Mouse (Mus musculus) lung, postnatal 0 days (tissue): Measurements from ENCODE around the gene Trp53i11. TPM values are rescaled to one million over a fixed set of nuclear protein-coding genes. Genes with fewer than 3 reads are reported as not detected.
A peak's percentile ranks its signal among the peaks of the same experiment; 100 is the strongest.

ENCODE experiments used
- ATAC-seq: fragments of 200-750 bp; cut with Nextera tagmentation; 2 replicates; pipeline ENCODE4 v1.8.0; 2017; ENCODE audit warnings: moderate library complexity
- DNase-seq: peaks from one replicate; pipeline ENCODE4 v3.0.0-alpha.2; 2016; ENCODE audit warnings: low spot score
- H3K27ac ChIP-seq: fragments of 300-500 bp; sonication (generic); 2 replicates; pipeline ENCODE4 v1.5.1; 2014; ENCODE audit warnings: antibody characterized with exemption, mild to moderate bottlenecking, low read length, mixed read lengths
- H3K27me3 ChIP-seq: fragments of 300-500 bp; sonication (generic); replicated peaks from 2 replicates; pipeline ENCODE4 v1.6.1; 2014; ENCODE audit warnings: low read length, mixed read lengths; ENCODE audit not compliant: insufficient read depth
- H3K36me3 ChIP-seq: fragments of 300-500 bp; sonication (generic); 2 replicates; pipeline ENCODE4 v1.6.1; 2014; ENCODE audit warnings: low read length, mixed read lengths; ENCODE audit not compliant: insufficient read depth
- H3K4me1 ChIP-seq: fragments of 300-500 bp; sonication (generic); 2 replicates; pipeline ENCODE4 v1.6.1; 2014; ENCODE audit warnings: antibody characterized with exemption, low read depth, low read length, mixed read lengths; ENCODE audit not compliant: insufficient read depth
- H3K4me2 ChIP-seq: fragments of 300-500 bp; sonication (generic); replicated peaks from 2 replicates; pipeline ENCODE4 v1.6.1; 2014; ENCODE audit warnings: low read depth, mild to moderate bottlenecking, low read length, moderate library complexity, mixed read lengths
- H3K4me3 ChIP-seq: fragments of 300-500 bp; sonication (generic); 2 replicates; pipeline ENCODE4 v1.5.1; 2014; ENCODE audit warnings: low read depth, low read length
- H3K9ac ChIP-seq: fragments of 300-500 bp; sonication (generic); replicated peaks from 2 replicates; pipeline ENCODE4 v1.6.1; 2014; ENCODE audit warnings: low read depth, mild to moderate bottlenecking
- H3K9me3 ChIP-seq: fragments of 300-500 bp; sonication (generic); 2 replicates; pipeline ENCODE4 v1.6.1; 2016; ENCODE audit warnings: low read length, mixed read lengths
- CTCF ChIP-seq: IDR thresholded peaks from 2 replicates; pipeline ENCODE4 v1.5.1; 2016; ENCODE audit warnings: antibody characterized with exemption, mild to moderate bottlenecking
- EP300 ChIP-seq: IDR thresholded peaks from 2 replicates; pipeline ENCODE4 v1.6.1; 2016; ENCODE audit warnings: antibody characterized with exemption, mild to moderate bottlenecking, control low read depth
- WGBS: fragments of 180-500 bp; shearing (Covaris S2); extraction: QIAGEN DNeasy Blood & Tissue Kit; methylation state at CpG from one replicate; pipeline ENCODE4 v1.1.7; 2014; 5-methylcytosine and 5-hydroxymethylcytosine counted together
- polyA plus RNA-seq: library from polyadenylated mRNA; unstranded; fragments of >200 nt; fragmentation: Nextera tagmentation; extraction: Ambion mirVana; gene quantifications from 2 replicates; pipeline ENCODE4 v1.2.1, GENCODE M21; 2015

Gene Trp53i11
- polyA plus RNA-seq, 1 experiment from 2014 or later = 21.1 TPM

DNA sequence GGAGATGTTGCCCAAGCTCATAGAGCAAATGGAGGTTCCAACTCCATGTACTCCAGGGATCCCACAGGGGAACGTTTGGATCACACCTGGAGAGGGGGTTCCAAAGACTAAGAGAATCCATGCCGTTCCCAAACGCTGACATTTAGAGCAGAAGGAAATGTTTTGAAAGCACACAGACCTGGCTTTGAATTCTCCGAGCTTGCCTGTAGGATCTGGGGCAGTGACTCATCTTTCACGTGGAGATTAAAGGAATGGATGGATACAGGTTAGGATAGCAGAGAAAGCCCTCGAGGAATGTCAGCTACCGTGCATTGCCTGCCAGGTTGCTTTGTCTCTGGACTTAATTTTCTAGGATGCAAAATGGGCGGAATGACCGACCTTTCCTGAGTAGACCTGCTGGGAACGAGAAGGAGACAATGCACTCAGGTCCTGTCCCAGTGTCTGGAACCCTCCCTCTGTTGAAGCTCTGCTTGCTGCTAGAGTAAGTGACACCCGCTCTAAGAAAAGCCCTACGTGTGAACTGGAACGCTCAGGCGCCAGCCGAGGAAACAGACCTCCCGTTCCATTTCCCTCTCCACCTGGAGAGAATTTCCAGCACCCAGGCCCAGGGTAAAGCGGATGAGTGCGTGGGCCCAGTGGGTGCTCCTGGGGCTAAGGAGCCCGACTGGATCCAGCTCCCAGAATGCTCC is 17.0 kb upstream of the Trp53i11 start:
- Histone ChIP-seq H3K4me2 (no peak overlapping the region), H3K4me1 (no peaks in the 10 kb centered on the region), H3K9ac (no peak overlapping the region), H3K27me3 (no peaks in the 10 kb centered on the region), H3K27ac (no peak overlapping the region), H3K4me3 (no peak overlapping the region), H3K36me3 (no peaks in the 10 kb centered on the region), H3K9me3 (no peaks in the 10 kb centered on the region)
- WGBS = 63% methylated on average over 19 of the region's 19 CpGs
- ATAC-seq (no peak), DNase-seq (no peak)
- TF ChIP-seq CTCF (no peak), EP300 (no peak)

DNA sequence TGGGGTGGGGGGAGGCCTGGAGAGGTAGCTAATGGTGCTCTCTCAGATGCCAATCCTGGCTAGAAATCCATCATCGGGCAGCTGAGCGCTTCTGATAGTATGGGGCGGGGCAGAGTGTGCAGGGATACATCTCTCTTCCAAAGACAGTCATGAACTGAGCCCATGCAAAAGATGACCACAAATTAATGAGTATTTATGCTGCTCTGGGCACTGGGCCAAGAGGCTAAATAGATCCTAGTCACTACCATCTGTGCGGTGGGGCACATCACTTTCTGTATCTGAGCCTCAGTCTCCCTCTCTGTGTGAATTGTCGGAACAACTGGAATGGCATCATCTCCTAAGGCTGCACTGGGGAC is 16.5 kb upstream of the Trp53i11 start:
- DNase-seq (no peak), ATAC-seq (no peak)
- no peaks in the 10 kb centered on the region for H3K4me1 ChIP-seq
- 52% methylated on average over 5 of the region's 5 CpGs for WGBS
- no peak overlapping the region for H3K4me2 ChIP-seq
- H3K9me3 ChIP-seq = no peaks in the 10 kb centered on the region
- no peaks in the 10 kb centered on the region for H3K27me3 ChIP-seq
- TF ChIP-seq EP300 (no peak), CTCF (no peak)
- H3K4me3 ChIP-seq = no peak overlapping the region
- no peak overlapping the region for H3K27ac ChIP-seq
- no peak overlapping the region for H3K9ac ChIP-seq
- no peaks in the 10 kb centered on the region for H3K36me3 ChIP-seq

DNA sequence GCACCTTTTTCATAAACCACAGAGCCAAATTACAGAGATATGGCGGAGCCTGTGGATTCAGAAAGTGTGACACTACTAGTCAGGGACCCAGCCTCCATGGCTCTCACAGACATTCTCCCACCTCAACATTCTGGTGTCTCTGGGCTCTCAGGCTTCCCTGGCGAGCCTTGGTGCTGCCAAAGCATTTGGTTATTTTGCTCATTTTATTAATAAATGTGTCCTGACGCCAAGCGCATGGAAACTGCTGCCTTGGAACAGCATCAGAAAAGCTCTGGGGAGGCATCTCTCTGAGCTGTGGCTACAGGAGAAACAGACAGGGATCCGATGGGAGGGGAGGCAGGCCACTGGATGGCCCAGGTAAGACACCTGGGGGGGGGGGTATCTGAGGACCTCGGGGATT is 15.4 kb upstream of the Trp53i11 start:
- no peak overlapping the region for H3K4me2 ChIP-seq
- H3K27me3 ChIP-seq = no peaks in the 10 kb centered on the region
- H3K4me1 ChIP-seq = peaks cover 5% of the 10 kb centered on the region; the same call in 1 of the 2 replicates
- DNase-seq (no peak), ATAC-seq (no peak)
- TF ChIP-seq EP300 = no peak
- no peak for TF ChIP-seq CTCF
- no peak overlapping the region for H3K9ac ChIP-seq
- no peak overlapping the region for H3K4me3 ChIP-seq
- no peaks in the 10 kb centered on the region for H3K36me3 ChIP-seq
- H3K9me3 ChIP-seq = no peaks in the 10 kb centered on the region
- 76% methylated on average over 6 of the region's 6 CpGs for WGBS
- no peak overlapping the region for H3K27ac ChIP-seq

DNA sequence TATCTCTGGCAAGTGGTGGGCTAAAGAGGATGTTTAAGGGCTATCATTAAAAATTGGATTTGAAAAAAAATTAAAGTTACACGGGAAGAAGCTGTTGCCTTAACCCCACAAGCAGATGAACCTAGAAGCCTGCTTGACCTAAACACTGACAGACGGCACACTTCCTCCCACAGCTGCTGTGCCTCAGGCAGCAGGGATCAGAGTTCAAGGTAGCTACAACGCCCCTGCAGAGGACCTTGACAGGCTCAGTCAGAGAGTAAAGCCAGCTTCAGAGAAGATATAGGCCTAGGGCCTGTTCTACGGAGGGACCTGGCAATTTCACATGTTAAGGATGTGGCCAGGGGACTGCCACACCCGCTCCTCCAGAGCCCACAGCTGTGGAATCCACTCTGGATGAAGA is 14.9 kb upstream of the Trp53i11 start:
- no peaks in the 10 kb centered on the region for H3K27me3 ChIP-seq
- no peak for ATAC-seq

DNA sequence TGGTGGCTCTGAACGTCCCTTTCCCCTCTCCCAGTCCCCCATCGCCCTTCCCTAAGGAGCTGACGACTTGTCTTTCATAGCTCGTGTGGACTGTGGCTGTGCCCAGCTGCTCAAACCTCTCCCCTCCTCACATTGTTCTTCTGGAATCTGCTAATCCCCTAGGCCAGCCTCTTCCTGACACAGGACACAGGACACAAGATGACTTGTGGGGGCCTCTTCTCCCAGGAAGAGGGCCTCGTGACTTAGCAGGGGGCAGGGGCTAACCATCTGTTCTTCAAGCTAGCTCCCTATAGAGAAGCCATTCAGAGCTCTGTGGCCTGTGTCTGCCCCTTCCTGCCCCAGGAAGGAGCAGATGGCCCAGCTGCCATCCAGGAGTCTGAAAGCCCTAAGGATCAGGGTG is 13.2 kb upstream of the Trp53i11 start:
- H3K4me3 ChIP-seq = no peak overlapping the region
- H3K36me3 ChIP-seq = no peaks in the 10 kb centered on the region
- no peak for TF ChIP-seq EP300
- no peak for TF ChIP-seq CTCF
- H3K9me3 ChIP-seq = no peaks in the 10 kb centered on the region
- H3K4me1 ChIP-seq = peaks cover 10% of the 10 kb centered on the region; the same call in 1 of the 2 replicates
- no peak overlapping the region for H3K9ac ChIP-seq
- no peak overlapping the region for H3K27ac ChIP-seq
- ATAC-seq (no peak), DNase-seq (no peak)
- no peak overlapping the region for H3K4me2 ChIP-seq
- H3K27me3 ChIP-seq = no peaks in the 10 kb centered on the region
- WGBS = 40% methylated on average over 5 of the region's 5 CpGs

More for the DNA sequence above, 14.9 kb upstream of the Trp53i11 start:
- Histone ChIP-seq H3K4me3 (no peak overlapping the region), H3K36me3 (no peaks in the 10 kb centered on the region), H3K4me2 (no peak overlapping the region), H3K4me1 (peaks cover 10% of the 10 kb centered on the region; the same call in 1 of the 2 replicates), H3K27ac (no peak overlapping the region), H3K9me3 (no peaks in the 10 kb centered on the region), H3K9ac (no peak overlapping the region)
- TF ChIP-seq EP300 (no peak), CTCF (no peak)
- DNase-seq = no peak
- WGBS = 48% methylated on average over 5 of the region's 5 CpGs

DNA sequence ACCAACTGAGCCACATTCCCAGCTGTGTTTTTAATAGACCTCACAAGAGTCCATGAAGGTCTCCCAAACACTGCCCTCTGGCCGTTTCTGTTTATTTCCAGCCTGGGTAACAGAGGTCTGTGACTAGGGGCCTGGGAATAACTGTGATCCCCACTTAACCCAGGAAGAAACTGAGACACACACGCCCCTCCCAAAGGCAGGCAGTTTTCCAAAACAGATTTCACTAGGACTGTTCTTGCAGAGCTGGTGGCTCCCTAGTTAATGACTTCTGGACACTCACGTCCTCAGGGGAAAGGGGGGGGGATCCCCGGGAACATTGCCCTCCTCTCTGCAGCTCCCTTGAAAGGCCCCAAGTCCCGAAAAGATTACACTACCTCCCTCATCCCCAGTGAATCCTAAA is 12.1 kb upstream of the Trp53i11 start:
- peaks cover 5% of the 10 kb centered on the region; the same call in 1 of the 2 replicates for H3K27me3 ChIP-seq
- WGBS = 36% methylated on average over 5 of the region's 5 CpGs

More for the DNA sequence above, 12.1 kb upstream of the Trp53i11 start:
- no peaks in the 10 kb centered on the region for H3K9me3 ChIP-seq
- peak; percentile 40; the same call in 1 of the 2 replicates for ATAC-seq
- peaks cover 13% of the 10 kb centered on the region; the same call in 1 of the 2 replicates for H3K4me1 ChIP-seq
- TF ChIP-seq EP300 = no peak
- no peak for TF ChIP-seq CTCF
- H3K4me2 ChIP-seq = no peak overlapping the region
- H3K36me3 ChIP-seq = no peaks in the 10 kb centered on the region
- no peak overlapping the region for H3K9ac ChIP-seq
- no peak for DNase-seq
- no peak overlapping the region for H3K4me3 ChIP-seq
- H3K27ac ChIP-seq = no peak overlapping the region
